Mouse (Mus musculus) gastrocnemius, adult 2 months (tissue): ENCODE measurements at regions not wholly inside any gene's neighbourhood (a gene's known extent, or its start where the extent isn't known, plus 50 kb on each side); places are given as distances from the start of the nearest gene placed in this dataset.
A peak's percentile ranks its signal among the peaks of the same experiment; 100 is the strongest.
"Not testable (repeated sequence)": the region's sequence is repeated elsewhere in the genome, so short reads cannot be mapped to it uniquely, and the experiment has no call there.

Experiments
- DNase-seq: peaks from one replicate; pipeline ENCODE4 v3.0.0; 2022
- H3K27ac ChIP-seq: fragments of 200-600 bp; 2 replicates; pipeline ENCODE4 v1.8.1; 2022; ENCODE audit warnings: mild to moderate bottlenecking
- H3K4me3 ChIP-seq: fragments of 200-600 bp; 2 replicates; pipeline ENCODE4 v1.8.1; 2022; ENCODE audit warnings: mild to moderate bottlenecking, moderate library complexity
- CTCF ChIP-seq: fragments of 200-600 bp; IDR thresholded peaks from 2 replicates; pipeline ENCODE4 v1.8.1; 2022; ENCODE audit warnings: antibody characterized with exemption, mild to moderate bottlenecking, moderate library complexity
- intact Hi-C: fragments of 180-260 bp; cut with DNase I; formaldehyde crosslinking; loops from one replicate; pipeline ENCODE4 v1.15.1; 2025

- H3K27ac ChIP-seq = no peak overlapping the region
- H3K4me3 ChIP-seq = no peak overlapping the region
- intact Hi-C loops = no loop called here
- TF ChIP-seq CTCF = no peak
- DNase-seq = no peak
Measured at GRCm38 (mm10) chr5:17111556-17111955, 261.4 kb upstream of the Speer4f2 start.

GRCm38 (mm10) chr5:17112026-17112425 is 261.0 kb upstream of the Speer4f2 start:
- Histone ChIP-seq H3K4me3 (no peak overlapping the region), H3K27ac (no peak overlapping the region)
- peak; percentile 48 for TF ChIP-seq CTCF
- no peak for DNase-seq
- intact Hi-C loops = no loop called here

- no peak overlapping the region for H3K4me3 ChIP-seq
- TF ChIP-seq CTCF = no peak
- H3K27ac ChIP-seq = no peak overlapping the region
- no peak for DNase-seq
- intact Hi-C loops = no loop called here
Measured at GRCm38 (mm10) chr5:17115035-17115434, 257.9 kb upstream of the Speer4f2 start.

- H3K4me3 ChIP-seq = no peak overlapping the region
- intact Hi-C loops = no loop called here
- no peak for TF ChIP-seq CTCF
- peak; percentile 23 for DNase-seq
- no peak overlapping the region for H3K27ac ChIP-seq
Measured at GRCm38 (mm10) chr5:17116072-17116471, 256.9 kb upstream of the Speer4f2 start.

- Histone ChIP-seq H3K4me3 (no peak overlapping the region), H3K27ac (no peak overlapping the region)
- no peak for TF ChIP-seq CTCF
- no peak for DNase-seq
- intact Hi-C loops = no loop called here
Measured at GRCm38 (mm10) chr5:17125240-17125639, 247.7 kb upstream of the Speer4f2 start.

- no peak overlapping the region for H3K4me3 ChIP-seq
- peak; percentile 20 for DNase-seq
- intact Hi-C loops = no loop called here
- H3K27ac ChIP-seq = no peak overlapping the region
- no peak for TF ChIP-seq CTCF
Measured at GRCm38 (mm10) chr5:17127501-17127900, 245.5 kb upstream of the Speer4f2 start.

GRCm38 (mm10) chr5:17135489-17135888 is 237.5 kb upstream of the Speer4f2 start:
- intact Hi-C loops = no loop called here
- DNase-seq = no peak
- no peak for TF ChIP-seq CTCF
- no peak overlapping the region for H3K27ac ChIP-seq
- H3K4me3 ChIP-seq = no peak overlapping the region

- DNase-seq = no peak
Measured at GRCm38 (mm10) chr5:17141555-17141954, 231.4 kb upstream of the Speer4f2 start.

GRCm38 (mm10) chr5:17174562-17174961 is 198.4 kb upstream of the Speer4f2 start:
- TF ChIP-seq CTCF = no peak
- intact Hi-C loops = no loop called here
- H3K27ac ChIP-seq = no peak overlapping the region
- DNase-seq = no peak
- H3K4me3 ChIP-seq = no peak overlapping the region

More at GRCm38 (mm10) chr5:17141555-17141954, 231.4 kb upstream of the Speer4f2 start:
- Histone ChIP-seq H3K27ac (no peak overlapping the region), H3K4me3 (no peak overlapping the region)
- intact Hi-C loops = no loop called here
- no peak for TF ChIP-seq CTCF

- Histone ChIP-seq H3K27ac (peak overlapping the region; percentile 38; the same call in 1 of the 2 replicates), H3K4me3 (peak overlapping the region; percentile 7; the same call in 1 of the 2 replicates)
- no peak for TF ChIP-seq CTCF
- DNase-seq = peak; percentile 30
- intact Hi-C loops = no loop called here
Measured at GRCm38 (mm10) chr5:17176771-17177170, 196.2 kb upstream of the Speer4f2 start.

GRCm38 (mm10) chr5:17208554-17209283 is 164.3 kb upstream of the Speer4f2 start:
- H3K4me3 ChIP-seq = no peak overlapping the region
- no peak for TF ChIP-seq CTCF
- no peak overlapping the region for H3K27ac ChIP-seq
- intact Hi-C loops = no loop called here
- no peak for DNase-seq

GRCm38 (mm10) chr5:17210723-17211245 is 162.2 kb upstream of the Speer4f2 start:
- intact Hi-C loops = no loop called here
- Histone ChIP-seq H3K27ac (no peak overlapping the region), H3K4me3 (no peak overlapping the region)
- DNase-seq = peak; percentile 19
- TF ChIP-seq CTCF = no peak

GRCm38 (mm10) chr5:17223542-17223941 is 149.4 kb upstream of the Speer4f2 start:
- H3K4me3 ChIP-seq, H3K27ac ChIP-seq, intact Hi-C loops, DNase-seq: not testable (repeated sequence)
